Mouse (Mus musculus) myocyte (in vitro differentiated cells): ENCODE data around the gene Nlrp6.

Source experiments
- E2F4 ChIP-seq: IDR thresholded peaks from one replicate; pipeline ENCODE4 v1.6.1; 2011; ENCODE audit warnings: mild to moderate bottlenecking, control low read depth, moderate library complexity; ENCODE audit not compliant: insufficient read depth
- MAX ChIP-seq: IDR thresholded peaks from one replicate; pipeline ENCODE4 v1.6.1; 2011; ENCODE audit warnings: low read depth, mild to moderate bottlenecking, control low read depth
- MYOD1 ChIP-seq, 3 experiments: IDR thresholded peaks; one replicate each; pipeline ENCODE4 v1.6.1; 2011; ENCODE audit warnings: control low read depth in 2 of 3, low read depth in 2 of 3, mild to moderate bottlenecking in 2 of 3, moderate library complexity in 1 of 3; ENCODE audit not compliant: insufficient read length in 2 of 3, control insufficient read depth in 1 of 3
- POLR2A ChIP-seq: IDR thresholded peaks from one replicate; pipeline ENCODE4 v1.6.1; 2011; ENCODE audit warnings: low read depth, mild to moderate bottlenecking, control low read depth, moderate library complexity; ENCODE audit not compliant: insufficient read length
- POLR2AphosphoS2 ChIP-seq: IDR thresholded peaks from one replicate; pipeline ENCODE4 v1.6.1; 2011; ENCODE audit warnings: low read depth, control low read depth; ENCODE audit not compliant: insufficient read length
- SRF ChIP-seq: IDR thresholded peaks from one replicate; pipeline ENCODE4 v1.6.1; 2011; ENCODE audit warnings: low read depth; ENCODE audit not compliant: control insufficient read depth, insufficient read length
- TCF12 ChIP-seq: IDR thresholded peaks from one replicate; pipeline ENCODE4 v1.6.1; 2011; ENCODE audit warnings: mild to moderate bottlenecking, control low read depth; ENCODE audit not compliant: poor library complexity, insufficient read depth, severe bottlenecking
- TCF3 ChIP-seq: IDR thresholded peaks from one replicate; pipeline ENCODE4 v1.6.1; 2011; ENCODE audit warnings: low read depth, control low read depth; ENCODE audit not compliant: insufficient read length
- USF1 ChIP-seq: IDR thresholded peaks from one replicate; pipeline ENCODE4 v1.6.1; 2011; ENCODE audit warnings: low read depth, mild to moderate bottlenecking, control low read depth, moderate library complexity

- no peak for TF ChIP-seq POLR2A
- TF ChIP-seq TCF12: no peak
- no peak for TF ChIP-seq TCF3
- TF ChIP-seq MAX: no peak
- TF ChIP-seq POLR2AphosphoS2: no peak
- TF ChIP-seq USF1: no peak
- TF ChIP-seq SRF: no peak
- no peak for TF ChIP-seq MYOD1 (IDR thresholded peaks at IDR 0.05; ENCODE audit: control insufficient read depth in 1 of 3, insufficient read length in 2 of 3, low read depth in 2 of 3)
- TF ChIP-seq E2F4: no peak
Measured at GRCm38 (mm10) chr7:140975465-140975864, 54.8 kb downstream of the Nlrp6 start.
